Mouse (Mus musculus): ENCODE data around the gene P2ry2. TPM values are rescaled to one million over a fixed set of nuclear protein-coding genes. Genes with fewer than 3 reads are reported as not detected.
A peak's percentile ranks its signal among the peaks of the same experiment; 100 is the strongest.

P2ry2 gene
- total RNA-seq, 2 experiments from 2014 or later = 0.28 to 0.70 TPM

- no peak for ATAC-seq (replicated peaks; ENCODE audit: low FRiP score, low TSS enrichment, poor library complexity, severe bottlenecking)
Measured at GRCm38 (mm10) chr7:100952686-100953085, 60.0 kb downstream of the P2ry2 start.

GRCm38 (mm10) chr7:100951903-100952302 is 60.8 kb downstream of the P2ry2 start:
- no peak for ATAC-seq (replicated peaks; ENCODE audit: low FRiP score, low TSS enrichment, poor library complexity, severe bottlenecking)

- 0 out of 2 replicates have a peak, but pooled peaks have one; percentile 25 for ATAC-seq (replicated peaks; ENCODE audit: low FRiP score, low TSS enrichment, poor library complexity, severe bottlenecking)
Measured at GRCm38 (mm10) chr7:100950481-100951010, 62.1 kb downstream of the P2ry2 start.

- peak; percentile 29; the same call in 1 of the 2 replicates for ATAC-seq (replicated peaks; ENCODE audit: low FRiP score, low TSS enrichment, poor library complexity, severe bottlenecking)
Measured at GRCm38 (mm10) chr7:100950031-100950430, 62.6 kb downstream of the P2ry2 start.

Other genes starting within 250 kb of the P2ry2 start
- 8.0 and 10.9 TPM in 2 replicates for gene Relt, start 149.4 kb downstream of the P2ry2 start, total RNA-seq (2014; fragmentation: Nextera tagmentation)
- gene Relt, start 149.4 kb downstream of the P2ry2 start, total RNA-seq (2017) = 5.2 and 6.4 TPM in 2 replicates
- gene Arhgef17, start 80.8 kb downstream of the P2ry2 start, total RNA-seq (2014; fragmentation: Nextera tagmentation) = not detected in 2 replicates
- not detected in 2 replicates for gene Arhgef17, start 80.8 kb downstream of the P2ry2 start, total RNA-seq (2017)
- not detected in 2 replicates for gene P2ry6, start 38.2 kb downstream of the P2ry2 start, total RNA-seq (2014; fragmentation: Nextera tagmentation)
- gene P2ry6, start 38.2 kb downstream of the P2ry2 start, total RNA-seq (2017) = not detected in 2 replicates
- gene Fchsd2, start 80.0 kb upstream of the P2ry2 start, total RNA-seq (2014; fragmentation: Nextera tagmentation) = 16.2 and 19.1 TPM in 2 replicates
- 20.2 and 22.6 TPM in 2 replicates for gene Fchsd2, start 80.0 kb upstream of the P2ry2 start, total RNA-seq (2017)

All from megakaryocyte-erythroid progenitor cell, adult 5-6 weeks (primary cell).